Mouse (Mus musculus) liver, embryonic 14.5 days (tissue): ENCODE measurements around the gene Usf3.

ENCODE experiments used
- CTCF ChIP-seq: IDR thresholded peaks from 2 replicates; pipeline ENCODE4 v1.5.1; 2016; ENCODE audit warnings: antibody characterized with exemption, low read depth, control low read depth
- EP300 ChIP-seq: IDR thresholded peaks from 2 replicates; pipeline ENCODE4 v1.6.1; 2016; ENCODE audit warnings: antibody characterized with exemption, low read depth

- no peak for TF ChIP-seq CTCF
- TF ChIP-seq EP300, result no peak
Observed at GRCm38 (mm10) chr16:44254698-44255097, 81.7 kb downstream of the Usf3 start.
